Comparison of ENCODE assay signal across 8 mouse cellular contexts in genomic region chrX:103259882-103260281, GRCm38 (mm10).
A peak's percentile ranks its signal among the peaks of the same experiment; 100 is the strongest.
DNase-seq lines count a peak whose midpoint lies in the region; ATAC-seq lines count a peak whose summit lies in the region.

No protein-coding gene starts in this region.

- no peaks in the 10 kb centered on the region for H3K36me3 ChIP-seq in forebrain, embryonic 16.5 days (ENCODE audit: control insufficient read depth, insufficient read depth)
- no peaks in the 10 kb centered on the region for H3K36me3 ChIP-seq in forebrain, embryonic 12.5 days (replicated peaks)
- H3K36me3 ChIP-seq in liver, embryonic 13.5 days, result no peaks in the 10 kb centered on the region
- no peaks in the 10 kb centered on the region for H3K36me3 ChIP-seq in liver, embryonic 11.5 days (ENCODE audit: control insufficient read depth, insufficient read depth, low read length)

- H3K4me3 ChIP-seq in forebrain, embryonic 16.5 days (replicated peaks; ENCODE audit: low read length), result no peak overlapping the region
- H3K4me3 ChIP-seq in forebrain, embryonic 12.5 days (replicated peaks), result no peak overlapping the region
- H3K4me3 ChIP-seq in liver, embryonic 13.5 days (replicated peaks), result no peak overlapping the region
- H3K4me3 ChIP-seq in liver, embryonic 11.5 days (ENCODE audit: low read depth, low read length), result no peak overlapping the region

- whole genome bisulfite sequencing in forebrain, embryonic 16.5 days, result 6% methylated on average over 2 of the region's 2 CpGs
- WGBS in forebrain, embryonic 12.5 days, result 3% methylated on average over 2 of the region's 2 CpGs
- WGBS in liver, embryonic 13.5 days (ENCODE audit: insufficient replicate concordance), result 3% methylated on average over 2 of the region's 2 CpGs
- 2% methylated on average over 2 of the region's 2 CpGs for WGBS in liver, embryonic 11.5 days
- 4% methylated on average over 2 of the region's 2 CpGs for WGBS in large intestine, adult 2 months

- peak; percentile 71 for ATAC-seq in forebrain, embryonic 16.5 days
- no peak for ATAC-seq in forebrain, embryonic 12.5 days (ENCODE audit: low FRiP score)
- no peak for ATAC-seq in liver, embryonic 13.5 days (ENCODE audit: low read depth)
- no peak for ATAC-seq in liver, embryonic 11.5 days (replicated peaks; ENCODE audit: low FRiP score)

- no peak overlapping the region for H3K4me2 ChIP-seq in forebrain, embryonic 16.5 days (ENCODE audit: low read length)
- no peak overlapping the region for H3K4me2 ChIP-seq in forebrain, embryonic 12.5 days
- no peak overlapping the region for H3K4me2 ChIP-seq in liver, embryonic 13.5 days
- H3K4me2 ChIP-seq in liver, embryonic 11.5 days, result no peak overlapping the region

- no peaks in the 10 kb centered on the region for H3K4me1 ChIP-seq in forebrain, embryonic 16.5 days (replicated peaks; ENCODE audit: control insufficient read depth, insufficient read depth, low read length)
- H3K4me1 ChIP-seq in forebrain, embryonic 12.5 days, result no peaks in the 10 kb centered on the region
- H3K4me1 ChIP-seq in liver, embryonic 13.5 days (replicated peaks), result no peaks in the 10 kb centered on the region
- no peaks in the 10 kb centered on the region for H3K4me1 ChIP-seq in liver, embryonic 11.5 days (replicated peaks; ENCODE audit: control insufficient read depth, insufficient read depth, low read length)

- no peak overlapping the region for H3K9ac ChIP-seq in forebrain, embryonic 16.5 days (replicated peaks; ENCODE audit: low read depth, low read length)
- no peak overlapping the region for H3K9ac ChIP-seq in forebrain, embryonic 12.5 days
- H3K9ac ChIP-seq in liver, embryonic 13.5 days, result no peak overlapping the region
- H3K9ac ChIP-seq in liver, embryonic 11.5 days (ENCODE audit: low read depth, low read length), result no peak overlapping the region

- no peak overlapping the region for H3K27ac ChIP-seq in forebrain, embryonic 16.5 days (ENCODE audit: low read length)
- H3K27ac ChIP-seq in forebrain, embryonic 12.5 days, result no peak overlapping the region
- H3K27ac ChIP-seq in liver, embryonic 13.5 days, result no peak overlapping the region
- H3K27ac ChIP-seq in liver, embryonic 11.5 days (ENCODE audit: low read depth, low read length), result no peak overlapping the region

- H3K9me3 ChIP-seq in forebrain, embryonic 16.5 days (ENCODE audit: control insufficient read depth, low read length), result no peaks in the 10 kb centered on the region
- no peaks in the 10 kb centered on the region for H3K9me3 ChIP-seq in forebrain, embryonic 12.5 days
- no peaks in the 10 kb centered on the region for H3K9me3 ChIP-seq in liver, embryonic 13.5 days (replicated peaks)
- H3K9me3 ChIP-seq in liver, embryonic 11.5 days (ENCODE audit: control insufficient read depth, low read length), result no peaks in the 10 kb centered on the region

- H3K27me3 ChIP-seq in forebrain, embryonic 16.5 days (replicated peaks; ENCODE audit: control insufficient read depth, insufficient read depth, low read length), result peaks cover 3% of the 10 kb centered on the region; the same call in 1 of the 2 replicates
- peaks cover 14% of the 10 kb centered on the region for H3K27me3 ChIP-seq in forebrain, embryonic 12.5 days
- peaks cover 14% of the 10 kb centered on the region; the same call in 1 of the 2 replicates for H3K27me3 ChIP-seq in liver, embryonic 13.5 days
- peaks cover 15% of the 10 kb centered on the region for H3K27me3 ChIP-seq in liver, embryonic 11.5 days (replicated peaks; ENCODE audit: control insufficient read depth, insufficient read depth, low read length)

- peak; percentile 0 for DNase-seq in liver, embryonic 13.5 days
- no peak for DNase-seq in liver, embryonic 11.5 days (ENCODE audit: low spot score)
- peak; percentile 34 for DNase-seq in c-Kit-positive CD71-positive TER-119-positive erythroid progenitor cells, embryonic 14.5 days (ENCODE audit: low spot score)
- peak; percentile 7 for DNase-seq in large intestine, adult 2 months (ENCODE audit: low read depth, low spot score)
- peak; percentile 29 for DNase-seq in retina, adult 2 months (ENCODE audit: low read depth, low spot score)
- DNase-seq in ovary, postnatal 10 days (ENCODE audit: low spot score), result no peak

Comparison
In these comparisons a context has a peak if more than half of its experiments do, and no peak if none do; other contexts are left out.
1. DNase-seq: peak in liver, embryonic 13.5 days (single experiment), c-Kit-positive CD71-positive TER-119-positive erythroid progenitor cells, embryonic 14.5 days (single experiment), large intestine, adult 2 months (single experiment) and retina, adult 2 months (single experiment); none in liver, embryonic 11.5 days (single experiment) and ovary, postnatal 10 days (single experiment).